Mouse (Mus musculus): ENCODE results near the gene D10Wsu102e. TPM values are rescaled to one million over a fixed set of nuclear protein-coding genes. Genes with fewer than 3 reads are reported as not detected.
"Not testable (repeated sequence)": the region's sequence is repeated elsewhere in the genome, so short reads cannot be mapped to it uniquely, and the experiment has no call there.

Gene D10Wsu102e
- total RNA-seq, 1 experiment from 2014 or later: 1.5 TPM

DNA sequence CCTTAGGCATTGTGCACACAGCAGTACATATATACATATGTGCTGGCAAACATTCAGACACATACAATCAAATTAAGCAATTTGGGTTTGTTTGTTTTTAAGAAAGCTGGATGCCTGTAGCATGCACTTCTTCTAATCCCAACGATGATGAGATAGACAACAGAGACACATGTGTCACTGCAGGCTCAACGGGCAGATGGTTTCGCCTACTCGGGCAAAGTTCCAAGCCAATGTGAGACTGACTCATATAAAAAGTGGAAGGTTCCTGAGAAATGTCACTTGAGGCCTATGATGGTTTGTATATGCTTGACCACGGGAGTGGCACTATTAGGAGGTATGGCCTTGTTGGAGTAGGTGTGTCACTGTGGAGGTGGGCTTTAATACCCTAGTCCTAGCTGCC, 16.9 kb upstream of the D10Wsu102e start:
- no peak for ATAC-seq (replicated peaks in 1 of 2; ENCODE audit: insufficient read depth in 1 of 2, low FRiP score in 2 of 2, low TSS enrichment in 1 of 2, low read depth in 1 of 2, poor library complexity in 2 of 2, severe bottlenecking in 2 of 2)

DNA sequence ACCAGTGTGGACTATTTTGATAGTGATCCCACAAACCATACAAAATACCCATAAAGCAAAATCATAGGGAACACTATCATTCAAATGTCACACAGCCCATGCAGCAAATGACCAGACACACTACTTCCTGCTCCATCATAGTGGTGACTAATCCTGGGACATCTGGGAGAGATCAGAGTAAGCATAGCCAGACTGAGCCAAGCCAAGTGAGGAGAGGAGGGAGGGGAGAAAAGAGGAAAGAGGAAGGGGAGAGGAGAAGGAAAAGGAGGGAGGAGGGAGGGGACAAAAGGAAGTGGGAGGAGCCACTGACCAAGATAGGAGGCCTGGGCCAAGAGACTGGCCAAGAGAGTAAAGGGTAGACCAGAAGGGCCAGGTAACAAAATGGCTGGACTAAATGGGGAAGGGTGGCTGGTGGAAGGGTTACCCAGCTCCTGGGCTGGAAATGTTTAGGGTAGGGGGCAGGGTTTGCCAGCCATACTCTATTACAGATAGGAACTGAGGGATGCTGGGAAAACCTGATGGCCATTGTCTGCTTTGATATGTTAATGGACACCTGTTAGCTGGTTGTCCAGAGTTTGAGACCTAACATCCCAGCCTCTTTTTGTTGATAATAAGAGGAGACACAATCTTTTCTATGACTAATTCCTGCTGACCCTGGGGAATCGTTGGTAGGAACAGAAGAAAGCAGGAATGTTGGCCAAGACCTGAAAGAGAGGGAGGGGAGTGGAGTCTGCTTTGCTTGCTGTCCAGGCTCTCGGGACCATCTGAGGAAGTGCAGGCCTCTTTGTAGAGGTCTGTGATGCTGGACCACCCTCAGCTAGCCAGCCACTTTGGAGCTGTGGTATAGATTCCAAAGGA, 16.0 kb upstream of the D10Wsu102e start:
- ATAC-seq (replicated peaks in 1 of 2; ENCODE audit: insufficient read depth in 1 of 2, low FRiP score in 2 of 2, low TSS enrichment in 1 of 2, low read depth in 1 of 2, poor library complexity in 2 of 2, severe bottlenecking in 2 of 2): no peak

DNA sequence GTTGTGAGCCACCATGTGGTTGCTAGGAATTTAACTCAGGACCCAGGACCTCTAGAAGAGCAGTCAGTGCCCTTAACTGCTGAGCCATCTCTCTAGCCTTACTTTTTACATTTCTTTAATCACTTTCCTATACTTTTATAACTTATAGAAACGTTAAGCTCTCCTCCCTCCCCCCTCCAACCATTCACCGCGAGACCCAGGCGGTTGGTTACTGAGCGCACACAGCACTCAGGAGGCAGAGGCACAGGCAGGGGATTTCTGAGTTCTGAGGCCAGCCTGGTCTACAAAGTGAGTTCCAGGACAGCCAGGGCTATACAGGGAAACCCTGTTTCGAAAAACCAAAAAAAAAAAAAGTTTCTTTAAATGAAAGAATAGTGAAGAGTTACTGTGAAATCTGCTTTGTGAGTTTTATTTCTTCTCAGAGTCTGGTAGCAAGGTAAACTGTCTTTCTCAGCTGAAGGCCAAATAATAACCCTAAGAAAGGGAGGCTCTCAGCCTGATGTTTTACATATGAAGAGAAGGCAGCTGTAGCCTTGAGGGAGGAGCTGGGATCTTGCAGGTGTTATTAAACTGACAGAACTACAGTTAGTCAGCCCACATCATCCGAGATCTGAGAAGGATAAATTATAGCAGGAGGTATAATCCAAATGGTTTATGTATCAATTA, 14.2 kb upstream of the D10Wsu102e start:
- no peak for ATAC-seq (replicated peaks in 1 of 2; ENCODE audit: insufficient read depth in 1 of 2, low FRiP score in 2 of 2, low TSS enrichment in 1 of 2, low read depth in 1 of 2, poor library complexity in 2 of 2, severe bottlenecking in 2 of 2)

DNA sequence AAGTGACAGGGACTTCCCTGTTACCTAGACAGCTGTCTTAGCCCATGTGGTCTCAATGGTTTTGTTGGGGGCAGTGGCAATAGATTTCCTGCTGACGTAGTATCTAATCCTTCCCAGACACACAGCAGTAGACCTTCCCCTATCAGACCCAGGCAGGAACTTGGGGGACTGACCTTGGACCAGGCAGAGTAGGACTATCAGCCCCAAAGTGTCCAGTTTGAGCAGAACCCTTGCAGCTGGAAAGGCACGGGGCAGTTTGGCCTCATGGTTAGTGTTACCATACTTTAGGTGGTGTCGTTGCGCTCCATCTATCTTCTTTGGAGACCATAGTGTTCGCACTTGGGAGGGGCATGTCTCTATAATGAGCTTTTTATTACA, 13.7 kb upstream of the D10Wsu102e start:
- 0 out of 4 replicates have a peak, but pooled peaks of 1 of the 2 experiments have one; percentile 27 for ATAC-seq (replicated peaks in 1 of 2; ENCODE audit: insufficient read depth in 1 of 2, low FRiP score in 2 of 2, low TSS enrichment in 1 of 2, low read depth in 1 of 2, poor library complexity in 2 of 2, severe bottlenecking in 2 of 2)

DNA sequence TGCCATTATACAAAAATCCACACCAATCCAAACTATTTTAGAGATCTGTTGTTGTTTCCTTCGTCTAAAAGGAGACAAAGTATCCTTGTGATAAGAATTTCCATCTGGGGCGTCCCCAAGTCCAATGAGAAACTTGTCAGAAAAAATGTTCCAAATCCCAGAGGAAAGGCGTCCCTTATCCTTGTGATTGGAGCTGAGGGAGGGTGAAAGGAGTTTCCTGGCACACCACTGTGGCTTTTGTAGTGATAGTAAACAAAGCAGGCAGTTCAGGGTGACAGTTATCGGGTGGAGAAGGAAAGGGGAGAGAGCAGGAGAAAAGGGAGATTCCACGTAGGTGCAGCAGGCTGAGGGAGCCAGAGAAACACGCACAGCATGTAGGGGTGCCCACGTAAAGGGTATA, 12.5 kb upstream of the D10Wsu102e start:
- no peak for ATAC-seq (replicated peaks in 1 of 2; ENCODE audit: insufficient read depth in 1 of 2, low FRiP score in 2 of 2, low TSS enrichment in 1 of 2, low read depth in 1 of 2, poor library complexity in 2 of 2, severe bottlenecking in 2 of 2)

DNA sequence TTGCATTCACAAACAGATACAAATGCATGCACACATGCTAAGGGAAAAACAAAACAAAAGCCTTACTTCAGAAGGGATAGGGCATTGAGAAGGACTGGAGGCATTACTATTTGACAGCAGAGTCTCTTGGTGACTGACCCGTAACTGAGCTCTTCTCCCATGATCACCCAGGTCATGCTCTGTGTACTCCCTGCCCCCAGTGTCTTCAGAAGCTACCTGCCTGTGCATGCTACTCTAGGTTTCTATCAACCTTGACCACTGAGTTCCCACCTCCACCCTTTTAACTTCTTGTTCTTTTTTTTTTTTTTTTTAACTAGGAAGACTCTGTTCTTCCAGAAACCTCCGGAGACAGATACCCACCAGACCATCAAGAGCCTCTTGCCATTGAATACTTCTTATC, 9.3 kb upstream of the D10Wsu102e start:
- ATAC-seq (replicated peaks in 1 of 2; ENCODE audit: insufficient read depth in 1 of 2, low FRiP score in 2 of 2, low TSS enrichment in 1 of 2, low read depth in 1 of 2, poor library complexity in 2 of 2, severe bottlenecking in 2 of 2): no peak

DNA sequence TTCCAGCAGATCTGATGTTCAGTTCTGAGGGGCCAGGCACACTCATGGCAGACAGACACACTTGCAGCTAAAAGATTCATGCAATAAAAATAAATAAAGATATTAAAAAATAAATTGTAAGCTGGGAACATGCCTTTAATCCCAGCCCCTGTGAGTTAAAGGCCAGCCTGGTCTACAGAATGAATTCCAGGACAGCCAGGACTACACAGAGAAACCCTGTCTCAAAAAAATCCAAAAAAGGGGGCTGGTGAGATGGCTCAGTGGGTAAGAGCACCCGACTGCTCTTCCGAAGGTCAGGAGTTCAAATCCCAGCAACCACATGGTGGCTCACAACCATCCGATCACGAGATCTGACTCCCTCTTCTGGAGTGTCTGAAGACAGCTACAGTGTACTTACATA, 8.2 kb upstream of the D10Wsu102e start:
- not testable (repeated sequence) for ATAC-seq (replicated peaks in 1 of 2; ENCODE audit: insufficient read depth in 1 of 2, low FRiP score in 2 of 2, low TSS enrichment in 1 of 2, low read depth in 1 of 2, poor library complexity in 2 of 2, severe bottlenecking in 2 of 2)

DNA sequence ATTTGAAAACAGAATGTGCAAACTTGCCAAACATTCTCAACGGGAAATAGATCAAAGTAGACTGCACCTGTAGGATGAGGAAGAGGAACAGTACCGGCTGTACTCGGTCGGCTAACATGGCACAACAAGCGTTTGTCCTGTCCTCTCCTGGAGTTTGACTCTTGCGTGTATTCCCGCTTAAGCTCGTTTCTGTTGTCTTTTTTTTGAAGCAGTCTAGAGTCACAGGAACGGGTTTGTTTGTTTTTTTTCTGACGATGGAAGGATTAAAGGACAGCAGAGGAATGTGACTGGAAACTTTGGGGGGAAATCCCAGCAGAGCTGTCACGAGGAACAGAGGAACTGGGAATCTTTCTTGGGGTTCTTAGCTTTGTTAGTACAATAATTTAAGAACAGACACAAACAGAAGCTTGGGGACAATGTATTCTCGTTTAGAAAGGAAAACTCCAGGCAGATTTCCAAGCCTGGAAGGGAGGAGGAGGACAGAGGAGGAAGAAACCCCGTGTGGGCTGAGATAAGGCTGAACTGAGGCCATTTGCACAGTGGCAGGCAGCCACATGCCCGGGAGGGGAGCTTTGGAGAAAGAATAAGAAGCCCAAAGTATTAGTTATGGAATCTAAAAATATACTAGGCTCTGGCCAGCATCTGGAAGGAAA, 6.2 kb upstream of the D10Wsu102e start:
- ATAC-seq (replicated peaks in 1 of 2; ENCODE audit: insufficient read depth in 1 of 2, low FRiP score in 2 of 2, low TSS enrichment in 1 of 2, low read depth in 1 of 2, poor library complexity in 2 of 2, severe bottlenecking in 2 of 2): no peak

DNA sequence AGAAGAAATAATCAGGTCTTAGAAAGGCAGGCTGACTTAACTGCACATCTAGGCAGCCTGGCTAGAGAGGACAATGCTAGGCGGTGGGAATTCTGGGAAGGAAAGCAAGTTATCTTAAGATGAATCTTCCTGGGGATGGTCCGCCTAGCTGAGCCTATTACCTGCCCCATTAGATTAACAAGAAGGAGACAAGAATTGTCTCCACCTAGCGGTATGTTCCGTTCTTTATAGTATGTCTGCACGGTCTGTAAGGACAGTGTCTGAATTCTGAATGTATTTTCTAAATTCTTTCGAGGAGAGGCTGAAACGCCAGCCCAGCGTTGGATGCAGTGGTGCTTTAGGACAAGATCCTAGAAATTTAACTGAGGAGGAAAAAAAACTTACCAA, 5.7 kb upstream of the D10Wsu102e start:
- no peak for ATAC-seq (replicated peaks in 1 of 2; ENCODE audit: insufficient read depth in 1 of 2, low FRiP score in 2 of 2, low TSS enrichment in 1 of 2, low read depth in 1 of 2, poor library complexity in 2 of 2, severe bottlenecking in 2 of 2)

DNA sequence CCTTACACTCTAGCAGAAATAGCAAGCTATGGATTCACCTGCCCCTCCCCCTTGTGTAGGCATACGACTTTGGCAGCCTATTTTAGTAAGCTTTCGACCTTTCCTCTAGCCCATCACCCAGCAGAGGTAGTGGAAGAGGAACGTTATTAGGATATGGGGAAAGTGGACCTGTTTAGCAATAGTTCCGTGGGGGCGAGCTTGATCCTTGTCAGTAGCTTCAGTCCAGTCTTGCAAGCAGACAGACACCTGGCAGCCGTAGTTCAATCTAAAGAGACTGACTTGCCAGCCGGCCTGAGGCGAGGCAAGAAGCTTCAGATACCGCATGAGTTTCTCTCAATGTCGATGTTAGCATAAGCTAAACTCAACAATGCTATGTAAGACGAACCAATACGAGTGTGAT, 3.6 kb upstream of the D10Wsu102e start:
- no peak for ATAC-seq (replicated peaks in 1 of 2; ENCODE audit: insufficient read depth in 1 of 2, low FRiP score in 2 of 2, low TSS enrichment in 1 of 2, low read depth in 1 of 2, poor library complexity in 2 of 2, severe bottlenecking in 2 of 2)

DNA sequence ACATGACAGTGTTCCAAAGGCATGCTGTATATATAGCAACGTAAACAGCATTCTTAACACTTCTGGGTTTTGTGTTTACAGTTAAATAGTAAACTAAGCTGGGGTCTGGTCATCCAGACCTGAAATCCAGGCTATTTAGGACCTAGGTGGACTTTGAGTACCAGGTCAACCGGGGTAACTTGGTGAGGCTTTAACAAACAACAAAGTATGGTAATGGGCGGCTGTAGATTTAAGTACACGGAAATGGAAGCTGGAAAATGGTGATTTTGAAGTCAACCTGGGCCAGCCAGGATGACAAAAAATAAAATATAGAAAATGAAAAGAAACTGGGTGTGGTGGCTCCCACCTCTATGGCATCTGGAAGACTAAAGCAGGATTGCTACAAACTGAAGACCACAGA, 570 bp upstream of the D10Wsu102e start:
- no peak for ATAC-seq (replicated peaks in 1 of 2; ENCODE audit: insufficient read depth in 1 of 2, low FRiP score in 2 of 2, low TSS enrichment in 1 of 2, low read depth in 1 of 2, poor library complexity in 2 of 2, severe bottlenecking in 2 of 2)

DNA sequence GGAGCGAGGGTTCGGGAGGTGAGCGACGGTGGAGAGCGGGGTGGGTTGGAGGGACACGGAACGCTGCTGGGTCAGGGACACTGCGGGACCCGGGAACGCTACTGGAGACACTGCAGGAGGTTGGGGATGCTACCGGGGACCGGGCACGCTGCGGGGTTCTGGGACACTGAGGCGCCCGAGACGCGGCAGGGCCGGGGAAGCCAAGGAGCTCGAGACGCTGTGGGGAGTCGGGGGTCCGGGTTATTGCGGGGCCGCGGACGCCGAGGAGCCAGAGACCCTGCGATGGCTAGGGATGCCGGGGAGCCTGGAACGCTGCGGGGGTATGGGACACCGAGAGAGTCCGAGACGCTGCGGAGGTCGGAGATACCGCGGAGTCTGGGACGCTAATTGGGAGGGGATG, 335 bp downstream of the D10Wsu102e start:
- ATAC-seq (replicated peaks in 1 of 2; ENCODE audit: insufficient read depth in 1 of 2, low FRiP score in 2 of 2, low TSS enrichment in 1 of 2, low read depth in 1 of 2, poor library complexity in 2 of 2, severe bottlenecking in 2 of 2): peak; percentile 8 to 26; a peak in 1 of 4 replicates

DNA sequence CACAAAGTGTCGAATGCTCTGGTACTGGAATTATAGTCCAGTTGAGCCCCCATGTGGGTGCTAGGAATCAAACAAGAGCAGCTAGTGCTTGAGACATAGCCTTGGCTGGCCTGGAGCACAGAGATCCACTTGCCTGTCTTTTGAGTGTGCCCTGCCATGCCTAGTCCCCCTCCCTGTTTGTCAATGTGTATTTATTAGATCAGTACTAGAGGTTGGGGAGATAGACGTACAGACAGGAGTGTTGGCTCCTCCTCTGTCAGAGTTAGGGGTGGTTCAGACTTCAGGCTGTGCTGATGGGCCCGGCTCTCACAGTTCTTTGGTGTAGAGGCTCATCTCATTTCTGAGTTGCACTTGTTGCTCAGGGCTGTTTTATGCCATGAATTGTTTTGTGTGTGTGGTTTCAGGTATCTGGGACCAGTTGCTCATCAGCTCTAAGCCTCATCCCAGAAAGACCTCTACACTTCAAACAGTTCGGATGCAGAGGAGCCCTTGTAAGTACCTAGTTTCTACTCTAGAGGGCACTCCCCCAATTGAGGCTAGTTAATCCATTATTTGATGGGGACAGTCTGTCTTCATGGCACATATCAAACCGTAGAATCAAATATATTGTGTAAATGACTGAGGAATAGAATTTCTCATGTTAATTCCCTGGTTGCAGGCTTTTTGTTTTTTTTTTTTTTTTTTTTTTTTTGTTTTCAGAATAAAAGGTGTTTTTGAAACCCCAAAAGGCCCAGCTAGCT, 1.8 kb downstream of the D10Wsu102e start:
- ATAC-seq (replicated peaks in 1 of 2; ENCODE audit: insufficient read depth in 1 of 2, low FRiP score in 2 of 2, low TSS enrichment in 1 of 2, low read depth in 1 of 2, poor library complexity in 2 of 2, severe bottlenecking in 2 of 2): 0 out of 4 replicates have a peak, but pooled peaks of 1 of the 2 experiments have one; percentile 2

DNA sequence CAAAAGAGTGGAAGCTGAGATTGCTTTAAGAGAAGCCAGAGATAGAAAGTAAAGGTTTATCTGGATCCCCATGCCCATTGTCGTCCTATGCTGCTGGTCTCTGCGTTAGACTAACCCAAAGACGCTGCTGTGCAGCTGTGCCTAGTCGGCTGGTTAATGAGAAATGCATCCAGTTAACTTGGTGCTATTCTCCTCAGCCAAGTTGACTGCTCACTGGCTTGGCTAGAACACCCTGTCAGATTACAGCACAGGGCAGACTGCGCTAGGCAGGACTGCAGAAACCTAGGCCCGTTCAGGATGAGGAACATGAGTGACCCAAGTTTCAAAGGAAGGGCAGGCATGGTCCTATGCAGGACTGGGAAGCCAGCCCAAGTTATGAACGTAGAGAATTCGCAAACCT, 3.4 kb downstream of the D10Wsu102e start:
- ATAC-seq (replicated peaks in 1 of 2; ENCODE audit: insufficient read depth in 1 of 2, low FRiP score in 2 of 2, low TSS enrichment in 1 of 2, low read depth in 1 of 2, poor library complexity in 2 of 2, severe bottlenecking in 2 of 2): no peak

DNA sequence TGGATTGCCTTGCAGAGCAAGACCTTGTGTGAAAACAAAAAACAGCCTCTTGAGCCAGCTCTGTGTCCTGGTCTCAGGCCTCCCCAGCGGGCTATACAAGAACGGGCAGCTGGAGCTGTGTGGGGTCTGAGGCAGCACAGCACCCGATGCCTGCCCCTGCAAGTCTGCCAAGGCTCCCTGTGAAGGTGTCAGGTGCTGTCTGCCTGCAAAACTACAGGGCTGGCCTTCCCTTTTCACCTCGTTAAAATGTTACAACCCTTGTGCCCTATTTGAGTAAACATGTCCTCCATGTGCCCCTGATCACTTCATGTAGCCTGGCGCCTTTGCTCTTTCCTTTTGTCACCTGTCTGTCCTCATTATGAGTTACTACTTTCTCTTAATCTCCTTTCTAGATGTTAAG, 8.9 kb downstream of the D10Wsu102e start:
- no peak for ATAC-seq (replicated peaks in 1 of 2; ENCODE audit: insufficient read depth in 1 of 2, low FRiP score in 2 of 2, low TSS enrichment in 1 of 2, low read depth in 1 of 2, poor library complexity in 2 of 2, severe bottlenecking in 2 of 2)

DNA sequence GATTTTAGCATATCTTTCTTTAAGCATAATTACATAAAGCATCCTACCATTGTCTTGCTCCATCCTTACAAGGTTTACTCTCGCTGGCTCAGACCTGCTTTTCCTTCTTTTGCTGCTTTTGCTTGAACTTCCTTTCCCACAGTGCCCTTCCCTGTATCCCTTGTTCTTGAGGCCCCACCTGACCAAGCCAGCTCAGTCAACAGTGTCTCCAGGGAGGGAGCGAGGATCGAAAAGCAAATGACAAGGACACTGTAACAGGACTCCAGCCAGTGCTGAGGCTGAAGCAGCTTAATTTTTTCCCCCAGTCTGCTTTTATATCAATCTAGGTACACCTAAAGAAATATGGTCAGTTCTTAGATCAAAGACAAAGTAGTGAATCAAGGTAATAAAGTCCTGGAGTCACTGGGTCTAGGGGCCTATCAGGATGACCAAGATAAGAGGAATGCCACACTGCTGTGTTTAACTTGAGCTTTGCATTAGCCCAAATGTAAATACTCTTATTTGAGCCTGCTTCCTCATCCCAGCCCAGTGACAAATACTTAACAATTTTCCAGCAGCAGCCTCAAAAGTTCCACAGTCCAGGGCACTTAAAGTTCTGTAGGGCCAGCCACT, 14.1 kb downstream of the D10Wsu102e start:
- no peak for ATAC-seq (replicated peaks in 1 of 2; ENCODE audit: insufficient read depth in 1 of 2, low FRiP score in 2 of 2, low TSS enrichment in 1 of 2, low read depth in 1 of 2, poor library complexity in 2 of 2, severe bottlenecking in 2 of 2)

DNA sequence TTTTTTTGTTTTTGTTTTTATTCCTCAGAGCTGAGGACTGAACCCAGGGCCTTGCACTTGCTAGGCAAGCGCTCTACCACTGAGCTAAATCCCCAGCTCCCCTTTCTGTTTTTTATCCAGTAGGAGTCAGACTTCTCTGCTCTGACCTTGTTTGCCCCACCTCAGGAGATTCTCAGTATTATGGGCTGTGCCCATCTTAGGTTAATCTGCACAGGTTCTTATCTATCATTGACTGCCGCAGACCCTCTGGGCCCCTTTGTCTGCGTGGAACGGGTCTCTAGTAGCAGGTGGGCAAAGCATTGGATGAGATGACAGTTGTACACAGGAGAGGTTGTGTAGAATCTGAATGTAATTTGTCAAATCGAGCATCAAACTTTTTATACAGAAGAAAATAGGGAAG, 15.4 kb downstream of the D10Wsu102e start:
- ATAC-seq (replicated peaks in 1 of 2; ENCODE audit: insufficient read depth in 1 of 2, low FRiP score in 2 of 2, low TSS enrichment in 1 of 2, low read depth in 1 of 2, poor library complexity in 2 of 2, severe bottlenecking in 2 of 2): not testable (repeated sequence)
